Mouse (Mus musculus) ES-E14 (cell line): ENCODE results near the gene Snrpg.

Experiments used
- CHD2 ChIP-seq: IDR thresholded peaks from 2 replicates; pipeline ENCODE4 v1.6.1; 2014; ENCODE audit warnings: mild to moderate bottlenecking, low read depth, low read length, inconsistent platforms
- ZNF384 ChIP-seq: IDR thresholded peaks from 2 replicates; pipeline ENCODE4 v1.6.1; 2012; ENCODE audit warnings: low read depth, low read length, inconsistent platforms

- TF ChIP-seq CHD2 (no peak), ZNF384 (no peak)
Observed at GRCm38 (mm10) chr6:86322991-86323390, 48.1 kb upstream of the Snrpg start.
